Mouse (Mus musculus): ENCODE results near the gene H1fnt.

DNA sequence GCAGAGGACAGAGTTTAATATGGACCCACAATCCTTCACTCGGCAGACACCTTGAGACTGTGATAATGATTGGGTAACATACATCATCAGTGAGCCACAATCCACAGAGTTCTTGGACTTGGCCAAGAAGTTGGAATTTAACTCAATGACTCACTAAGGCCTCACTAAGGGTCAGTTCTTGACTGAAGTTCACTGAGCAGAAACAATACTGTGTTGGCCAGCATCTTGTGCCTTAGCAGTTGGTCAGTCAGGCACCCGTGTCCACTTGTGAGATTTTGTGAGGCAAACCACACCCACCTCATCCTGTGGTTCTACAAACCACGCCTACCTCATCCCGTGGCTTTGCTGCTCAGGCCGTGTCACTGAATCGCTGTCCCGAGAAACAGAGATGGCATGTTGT is 47.4 kb downstream of the H1fnt start:
- no peak for TF ChIP-seq USF1 (IDR thresholded peaks at IDR 0.05; ENCODE audit: low read depth, low read length)
- no peak for TF ChIP-seq POLR2A (IDR thresholded peaks at IDR 0.05; ENCODE audit: low read depth, low read length)
- no peak for TF ChIP-seq RAD21 (IDR thresholded peaks at IDR 0.05; ENCODE audit: low read depth, low read length)
- TF ChIP-seq ZNF384 (IDR thresholded peaks at IDR 0.05; ENCODE audit: low read depth, low read length), result no peak
- TF ChIP-seq SIN3A (IDR thresholded peaks at IDR 0.05; ENCODE audit: low read length), result no peak
- no peak for TF ChIP-seq MAX (IDR thresholded peaks at IDR 0.05; ENCODE audit: low read length)
- TF ChIP-seq POLR2AphosphoS2 (IDR thresholded peaks at IDR 0.05; ENCODE audit: low read depth, low read length), result no peak
- no peak for TF ChIP-seq USF2 (conservative IDR thresholded peaks at IDR 0.05; ENCODE audit: low read depth, low read length)
- TF ChIP-seq NRF1 (IDR thresholded peaks at IDR 0.05; ENCODE audit: low read depth, low read length), result no peak
- TF ChIP-seq CTCF (conservative IDR thresholded peaks at IDR 0.05 in 1 of 2, IDR thresholded peaks at IDR 0.05 in 1 of 2; ENCODE audit: low read depth in 2 of 2, low read length in 2 of 2), result no peak
- no peak for TF ChIP-seq MAFK (IDR thresholded peaks at IDR 0.05; ENCODE audit: insufficient replicate concordance, low read length)
- no peak for TF ChIP-seq SMC3 (IDR thresholded peaks at IDR 0.05; ENCODE audit: low read depth, low read length)
- no peak for TF ChIP-seq MEF2A (IDR thresholded peaks at IDR 0.05; ENCODE audit: borderline replicate concordance, low read depth, low read length)
- TF ChIP-seq ETS1 (conservative IDR thresholded peaks at IDR 0.05; ENCODE audit: low read depth, low read length), result no peak

Measured in CH12.LX (cell line).